21 mouse cellular contexts compared by ENCODE assay signal in the genomic region with DNA sequence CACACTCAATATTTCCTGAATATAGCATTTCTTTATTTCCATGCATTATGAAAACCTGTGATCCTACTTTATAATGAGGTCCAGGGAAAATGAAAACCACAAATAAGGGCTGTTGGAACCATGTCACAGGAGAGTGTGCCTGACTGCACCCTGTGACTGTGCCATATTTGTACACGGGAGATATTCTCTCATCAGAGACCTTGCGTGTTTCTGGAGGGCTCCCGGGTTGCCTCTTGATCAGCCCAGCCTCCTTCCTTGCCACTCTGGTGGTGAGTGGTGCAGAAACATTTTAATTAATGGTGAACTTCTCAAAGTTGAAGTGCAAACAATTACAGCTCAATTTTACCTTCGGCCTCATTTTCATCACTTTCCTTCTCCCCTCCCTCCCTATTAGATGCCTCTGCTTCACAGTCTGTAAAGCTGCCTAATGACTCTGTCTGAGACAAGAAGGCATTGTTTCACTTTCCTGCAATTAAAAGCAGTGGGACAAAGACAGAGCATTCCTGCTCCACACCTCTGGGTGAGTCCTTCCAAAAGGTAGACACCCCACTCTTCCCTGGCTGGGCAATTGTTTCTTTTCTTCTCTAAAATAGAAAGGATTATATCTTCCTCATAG.
A peak's percentile ranks its signal among the peaks of the same experiment; 100 is the strongest.
DNase-seq lines count a peak whose midpoint lies in the region; ATAC-seq and TF ChIP-seq lines count a peak whose summit lies in the region.
"Had no signal": no experiment of that assay in that cellular context is flagged by ENCODE, and none has a peak within 500 bp of the region (broad histone marks: within the 10 kb centered on the region; RNA-seq: fewer than 3 reads in every experiment).

No protein-coding gene starts in this region.

- no peaks in the 10 kb centered on the region for H3K36me3 ChIP-seq in kidney, embryonic 16.5 days (ENCODE audit: insufficient read depth, low read length)
- H3K36me3 ChIP-seq: embryonic facial prominence, embryonic 13.5 days; limb, embryonic 12.5 days; liver, embryonic 12.5 days had no signal

- H3K27me3 ChIP-seq in kidney, embryonic 16.5 days (ENCODE audit: insufficient read depth, low read length): no peaks in the 10 kb centered on the region
- H3K27me3 ChIP-seq: embryonic facial prominence, embryonic 13.5 days; limb, embryonic 12.5 days; liver, embryonic 12.5 days had no signal

- no peaks in the 10 kb centered on the region for H3K4me1 ChIP-seq in kidney, embryonic 16.5 days (ENCODE audit: insufficient read depth, low read length)
- H3K4me1 ChIP-seq: liver, embryonic 12.5 days had no signal

- 56% methylated on average over 4 of the region's 4 CpGs for WGBS in kidney, embryonic 16.5 days

- no peak for DNase-seq in kidney, postnatal 14 days
- DNase-seq in Muller cell, postnatal 12 days (ENCODE audit: inconsistent ontology term): peak; percentile 73
- DNase-seq in brain, embryonic 14.5 days (ENCODE audit: low read depth): peak; percentile 76
- peak; percentile 39 for DNase-seq in hindlimb bud, embryonic 11.5 days (ENCODE audit: extremely low spot score, low read depth, low spot score)
- DNase-seq in thymus, postnatal 10 days (ENCODE audit: low spot score in 2 of 2): no peak
- no peak for DNase-seq in left cerebral cortex, postnatal 4 days
- DNase-seq: adrenal gland, adult 8-10 months; cerebellum, adult 9-11 months; gastrocnemius, postnatal 25 days; heart, adult 2 months; lung, adult 2 months; lung, postnatal 4 days; thymus, postnatal 36 days had no signal

- no peak overlapping the region for H3K4me2 ChIP-seq in kidney, embryonic 16.5 days (replicated peaks; ENCODE audit: low read depth, low read length)
- H3K4me2 ChIP-seq: embryonic facial prominence, embryonic 13.5 days; limb, embryonic 12.5 days; liver, embryonic 12.5 days had no signal

- H3K27ac ChIP-seq in kidney, embryonic 16.5 days (ENCODE audit: low read length): no peak overlapping the region
- H3K27ac ChIP-seq: embryonic facial prominence, embryonic 13.5 days; heart, adult 2 months; kidney, postnatal 0 days; limb, embryonic 12.5 days; liver, embryonic 12.5 days had no signal

- no peak overlapping the region for H3K9ac ChIP-seq in kidney, embryonic 16.5 days (replicated peaks; ENCODE audit: low read length)
- H3K9ac ChIP-seq: embryonic facial prominence, embryonic 13.5 days; limb, embryonic 12.5 days; liver, embryonic 12.5 days had no signal

- intact Hi-C loops in left cerebral cortex, postnatal 4 days (cut with DNase I): no loop called here

- no peak overlapping the region for H3K4me3 ChIP-seq in kidney, embryonic 16.5 days (ENCODE audit: low read length)
- H3K4me3 ChIP-seq: embryonic facial prominence, embryonic 13.5 days; heart, adult 2 months; limb, embryonic 12.5 days; liver, embryonic 12.5 days; myocyte had no signal

- no peak for TF ChIP-seq POLR2A in brain, embryonic 14.5 days (IDR thresholded peaks at IDR 0.05; ENCODE audit: borderline replicate concordance, extremely low read depth, insufficient read depth, insufficient read length, poor library complexity, severe bottlenecking)

- TF ChIP-seq CTCF in brain, embryonic 14.5 days (IDR thresholded peaks at IDR 0.05; ENCODE audit: borderline replicate concordance, extremely low read depth, insufficient read depth, insufficient read length): no peak

- ATAC-seq in kidney, embryonic 16.5 days (ENCODE audit: low FRiP score, low TSS enrichment): 0 out of 2 replicates have a peak, but pooled peaks have one; percentile 46
- ATAC-seq: intestine, postnatal 0 days; liver, embryonic 12.5 days; Patski had no signal

- no peaks in the 10 kb centered on the region for H3K9me3 ChIP-seq in kidney, embryonic 16.5 days (ENCODE audit: low read length)
- H3K9me3 ChIP-seq: embryonic facial prominence, embryonic 13.5 days; limb, embryonic 12.5 days; liver, embryonic 12.5 days had no signal

Comparison
In these comparisons a context has a peak if more than half of its experiments do, and no peak if none do; other contexts are left out.
1. DNase-seq: peak in Muller cell, postnatal 12 days (single experiment), brain, embryonic 14.5 days (single experiment) and hindlimb bud, embryonic 11.5 days (single experiment); none in kidney, postnatal 14 days (single experiment), thymus, postnatal 10 days (0 of 2) and left cerebral cortex, postnatal 4 days (single experiment).